Mouse (Mus musculus) ES-E14 (cell line): ENCODE measurements at regions not wholly inside any gene's neighbourhood (a gene's known extent, or its start where the extent isn't known, plus 50 kb on each side); places are given as distances from the start of the nearest gene placed in this dataset.

ENCODE experiments used
- DNase-seq: peaks from one replicate; pipeline ENCODE4 v3.0.0-alpha.2; 2013; ENCODE audit warnings: low read depth, low spot score
- H3K27ac ChIP-seq: 2 replicates; pipeline ENCODE4 v1.5.1; 2012; ENCODE audit warnings: low read depth, mild to moderate bottlenecking, low read length, moderate library complexity, mixed read lengths; ENCODE audit not compliant: poor library complexity, insufficient read depth, severe bottlenecking
- H3K36me3 ChIP-seq: 2 replicates; pipeline ENCODE4 v1.6.1; 2012; ENCODE audit warnings: mild to moderate bottlenecking, low read length, moderate library complexity, mixed read lengths; ENCODE audit not compliant: control insufficient read depth, poor library complexity, insufficient read depth, severe bottlenecking
- H3K4me1 ChIP-seq, 2 experiments: fragments of 150-350 bp in 1 of 2; sonication (generic) in 1 of 2; 2 replicates each; pipeline ENCODE4 v1.6.1; 2012; ENCODE audit warnings: low read length in 2 of 2, mild to moderate bottlenecking in 1 of 2, mixed read lengths in 1 of 2; ENCODE audit not compliant: control insufficient read depth in 2 of 2, insufficient read depth in 2 of 2, poor library complexity in 1 of 2
- H3K4me3 ChIP-seq, 2 experiments: fragments of 150-350 bp in 1 of 2; sonication (generic) in 1 of 2; 2 replicates each; pipeline ENCODE4 v1.5.1; 2012; ENCODE audit warnings: low read length in 2 of 2, low read depth in 1 of 2, mild to moderate bottlenecking in 1 of 2, mixed read lengths in 1 of 2; ENCODE audit not compliant: insufficient read depth in 1 of 2, poor library complexity in 1 of 2, severe bottlenecking in 1 of 2
- H3K9ac ChIP-seq: 2 replicates; pipeline ENCODE4 v1.6.1; 2012; ENCODE audit warnings: low read depth, mild to moderate bottlenecking, low read length, mixed read lengths; ENCODE audit not compliant: poor library complexity, insufficient read depth, severe bottlenecking
- H3K9me3 ChIP-seq: fragments of 150-350 bp; sonication (generic); 2 replicates; pipeline ENCODE4 v1.6.1; 2012; ENCODE audit warnings: low read depth, mild to moderate bottlenecking, low read length; ENCODE audit not compliant: control insufficient read depth, insufficient read depth
- CHD2 ChIP-seq: IDR thresholded peaks from 2 replicates; pipeline ENCODE4 v1.6.1; 2014; ENCODE audit warnings: mild to moderate bottlenecking, low read depth, low read length, inconsistent platforms
- HCFC1 ChIP-seq: IDR thresholded peaks from 2 replicates; pipeline ENCODE4 v1.6.1; 2012; ENCODE audit warnings: low read length, inconsistent platforms, borderline replicate concordance; ENCODE audit not compliant: insufficient read depth
- MAFK ChIP-seq: IDR thresholded peaks from 2 replicates; pipeline ENCODE4 v1.6.1; 2014; ENCODE audit warnings: mild to moderate bottlenecking, low read depth, low read length, inconsistent platforms; ENCODE audit not compliant: insufficient read depth
- ZC3H11A ChIP-seq: IDR thresholded peaks from 2 replicates; pipeline ENCODE4 v1.6.1; 2012; ENCODE audit warnings: low read depth, mild to moderate bottlenecking, inconsistent platforms, low read length, borderline replicate concordance
- ZNF384 ChIP-seq: IDR thresholded peaks from 2 replicates; pipeline ENCODE4 v1.6.1; 2012; ENCODE audit warnings: low read depth, low read length, inconsistent platforms
- in situ Hi-C, 2 experiments: fragments of 600-800 bp; cut with MboI; formaldehyde crosslinking; loops; one replicate each; pipeline ENCODE4 v1.15.1; 2025; ENCODE audit warnings: low sequenced_read_pairs in 2 of 2, inconsistent platforms in 1 of 2; ENCODE audit not compliant: unreplicated experiment in 2 of 2

GRCm38 (mm10) chr6:51176791-51177433 is 255.6 kb upstream of the Nfe2l3 start:
- Histone ChIP-seq H3K9ac (no peak overlapping the region), H3K27ac (no peak overlapping the region), H3K9me3 (no peaks in the 10 kb centered on the region), H3K4me3 (no peak overlapping the region), H3K36me3 (no peaks in the 10 kb centered on the region), H3K4me1 (0 out of 4 replicates have a peak, but pooled peaks cover 0 to 2% of the 10 kb centered on the region in 2 experiments)
- in situ Hi-C loops = loop anchor here (5.0 to 10.0 kb wide), 4 partner anchors 988 to 1138 kb away; partner anchors contain the start of genes Evx1 (in 2 of the 2), Hoxa2 (in 1 of the 2) and Hoxa7 (in 1 of the 2)
- TF ChIP-seq CHD2 (no peak), ZNF384 (no peak), HCFC1 (no peak), ZC3H11A (no peak)
- DNase-seq = no peak

GRCm38 (mm10) chr6:51177701-51178060 is 254.8 kb upstream of the Nfe2l3 start:
- Histone ChIP-seq H3K9me3 (no peaks in the 10 kb centered on the region), H3K4me1 (0 out of 4 replicates have a peak, but pooled peaks cover 0 to 2% of the 10 kb centered on the region in 2 experiments), H3K9ac (no peak overlapping the region), H3K36me3 (no peaks in the 10 kb centered on the region), H3K27ac (no peak overlapping the region), H3K4me3 (peak overlapping the region; percentile 58 to 67)
- in situ Hi-C loops = loop anchor here (5.0 to 10.0 kb wide), 4 partner anchors 987 to 1137 kb away; partner anchors contain the start of genes Evx1 (in 2 of the 2), Hoxa2 (in 1 of the 2) and Hoxa7 (in 1 of the 2)
- TF ChIP-seq CHD2 (no peak), HCFC1 (no peak), MAFK (no peak), ZNF384 (no peak), ZC3H11A (no peak)
- DNase-seq = no peak

- 0 out of 4 replicates have a peak, but pooled peaks cover 0 to 2% of the 10 kb centered on the region in 2 experiments for H3K4me1 ChIP-seq
- in situ Hi-C loops = loop anchor here (5.0 to 10.0 kb wide), 4 partner anchors 987 to 1137 kb away; partner anchors contain the start of genes Evx1 (in 2 of the 2), Hoxa2 (in 1 of the 2) and Hoxa7 (in 1 of the 2)
- no peak overlapping the region for H3K9ac ChIP-seq
Observed at GRCm38 (mm10) chr6:51178061-51178791, 254.2 kb upstream of the Nfe2l3 start.

GRCm38 (mm10) chr6:51178799-51179398 is 253.6 kb upstream of the Nfe2l3 start:
- Histone ChIP-seq H3K9me3 (no peaks in the 10 kb centered on the region), H3K9ac (no peak overlapping the region), H3K27ac (no peak overlapping the region), H3K4me1 (0 out of 4 replicates have a peak, but pooled peaks cover 0 to 2% of the 10 kb centered on the region in 2 experiments), H3K36me3 (no peaks in the 10 kb centered on the region), H3K4me3 (peak overlapping the region in 1 of 2 experiments; percentile 29; a peak in 1 of 4 replicates)
- DNase-seq = no peak
- TF ChIP-seq ZNF384 (peak; percentile 89), HCFC1 (no peak)
- in situ Hi-C loops = loop anchor here (5.0 to 10.0 kb wide), 4 partner anchors 986 to 1136 kb away; partner anchors contain the start of genes Evx1 (in 2 of the 2), Hoxa2 (in 1 of the 2) and Hoxa7 (in 1 of the 2)

More at GRCm38 (mm10) chr6:51178061-51178791, 254.2 kb upstream of the Nfe2l3 start:
- peak; percentile 97 for DNase-seq
- TF ChIP-seq CHD2 = 0 out of 2 replicates have a peak, but pooled peaks have one; percentile 38
- TF ChIP-seq ZNF384 = no peak
- Histone ChIP-seq H3K27ac (no peak overlapping the region), H3K36me3 (no peaks in the 10 kb centered on the region), H3K4me3 (peak overlapping the region; percentile 58 to 67), H3K9me3 (no peaks in the 10 kb centered on the region)
